Mouse (Mus musculus): ENCODE measurements at regions not wholly inside any gene's neighbourhood (a gene's known extent, or its start where the extent isn't known, plus 50 kb on each side); places are given as distances from the start of the nearest gene placed in this dataset.
"Not testable (repeated sequence)": the region's sequence is repeated elsewhere in the genome, so short reads cannot be mapped to it uniquely, and the experiment has no call there.

DNA sequence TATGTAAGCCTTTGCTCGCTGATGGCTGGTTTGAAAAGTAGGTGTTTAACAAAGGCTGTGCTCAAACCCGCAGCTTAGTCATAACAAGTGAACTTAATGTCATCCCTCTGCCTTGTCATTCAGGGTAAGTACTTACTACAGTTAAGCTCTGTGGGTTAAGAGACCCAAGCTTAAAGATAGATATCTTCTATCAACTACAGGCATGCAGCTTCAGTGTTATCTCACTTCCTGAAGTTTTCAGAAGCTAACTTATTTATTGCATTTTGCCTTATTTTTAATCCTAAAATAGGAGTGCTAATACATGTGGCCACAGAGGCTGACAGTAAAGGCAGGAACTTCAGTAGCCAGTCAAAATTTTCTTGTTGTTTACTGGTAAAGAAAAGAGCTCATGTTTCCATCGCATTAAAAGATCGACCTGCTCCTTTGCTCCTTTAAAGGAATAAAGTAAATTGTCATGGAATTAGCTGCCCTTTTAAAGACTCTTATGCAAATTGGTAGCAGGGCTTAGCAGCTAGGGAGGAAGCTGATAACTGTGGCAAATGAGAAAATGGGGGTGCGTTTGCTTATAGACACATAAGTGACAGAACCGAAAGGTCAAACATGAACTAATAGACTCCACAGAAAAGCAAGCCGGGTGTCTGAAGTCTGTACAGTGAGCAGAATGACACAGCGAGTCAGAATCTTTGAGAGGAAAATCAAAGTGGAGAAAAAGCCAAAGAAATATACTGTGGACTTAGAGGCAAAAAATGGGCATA is 55.9 kb upstream of the Inpp4b start:
- peak; percentile 30; the same call in 1 of the 2 replicates for ATAC-seq (ENCODE audit: poor library complexity, severe bottlenecking)

DNA sequence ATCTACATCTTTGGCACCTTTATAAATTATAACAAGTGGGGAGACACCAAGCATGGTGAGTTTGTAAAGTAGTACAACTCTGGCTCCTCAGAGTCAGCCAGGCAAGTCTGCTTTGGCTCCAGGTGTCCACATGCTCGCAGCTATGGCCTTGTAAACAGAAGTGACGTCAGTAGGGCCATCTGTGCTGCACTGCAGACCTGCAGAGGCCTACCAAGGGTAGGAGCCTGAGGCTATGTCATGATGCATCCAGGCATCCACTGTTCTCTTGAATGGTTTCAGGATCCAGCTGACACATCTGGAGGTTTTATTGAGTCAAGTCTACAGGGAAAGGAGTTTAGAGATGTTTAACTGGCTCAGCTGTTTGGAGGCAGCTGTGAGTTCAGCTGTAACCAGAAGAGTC is 82.3 kb upstream of the Inpp4b start:
- peak; percentile 47; the same call in 1 of the 2 replicates for ATAC-seq (ENCODE audit: poor library complexity, severe bottlenecking)

DNA sequence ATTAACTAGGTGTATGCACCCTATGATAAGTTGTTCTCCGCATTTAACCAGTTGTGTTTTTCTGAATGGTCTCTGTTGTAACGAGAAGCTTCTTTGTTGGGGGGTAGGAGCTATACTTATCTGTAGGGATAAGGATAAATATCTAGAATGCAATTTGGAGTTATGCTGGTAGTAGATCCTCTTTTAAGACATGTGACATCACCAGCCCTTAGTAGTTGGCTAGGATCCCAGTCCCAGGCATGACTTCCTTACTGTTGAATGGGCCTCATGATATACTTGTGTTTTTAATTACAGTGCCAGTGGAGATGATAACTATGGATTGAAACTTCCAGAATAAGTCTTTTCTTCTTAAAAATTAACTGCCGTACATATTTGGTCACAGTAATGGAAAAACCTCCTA is 118.5 kb upstream of the Inpp4b start:
- no peak for ATAC-seq (ENCODE audit: poor library complexity, severe bottlenecking)

DNA sequence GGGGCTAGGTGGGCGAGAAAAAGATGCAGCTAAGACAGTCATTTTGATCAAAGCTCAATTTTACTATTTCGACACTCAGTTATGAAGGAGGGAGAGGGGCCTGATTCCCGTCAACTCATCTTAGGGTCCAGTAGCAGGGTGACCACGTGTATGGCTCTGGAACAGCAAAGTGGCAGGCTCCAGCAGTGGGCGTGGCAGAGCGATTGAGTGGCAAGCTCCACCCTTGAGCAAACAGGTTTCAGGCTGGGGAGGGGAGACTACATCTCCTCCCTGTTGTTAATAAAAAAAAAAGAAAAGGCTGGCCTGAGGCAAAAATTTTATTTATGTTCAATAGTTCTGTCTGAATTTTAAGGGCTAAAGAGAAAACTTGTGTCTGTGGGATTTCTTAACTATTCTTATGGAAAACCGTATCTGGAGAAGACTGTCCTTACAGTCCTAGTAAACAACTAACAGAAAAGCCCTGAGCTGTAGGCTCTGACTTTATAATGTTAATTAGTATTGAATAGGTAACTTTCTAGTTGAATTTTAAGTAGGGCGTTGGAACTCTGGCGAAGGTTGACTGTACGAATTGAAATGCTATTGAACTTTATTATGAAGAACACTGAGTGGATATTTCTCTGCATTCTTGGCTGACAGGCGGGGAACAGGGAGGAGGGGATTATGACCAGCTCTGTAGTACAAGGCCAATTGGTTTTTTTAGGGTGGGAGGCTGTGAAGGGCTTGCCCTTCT is 155.1 kb upstream of the Inpp4b start:
- not testable (repeated sequence) for ATAC-seq (ENCODE audit: poor library complexity, severe bottlenecking)

DNA sequence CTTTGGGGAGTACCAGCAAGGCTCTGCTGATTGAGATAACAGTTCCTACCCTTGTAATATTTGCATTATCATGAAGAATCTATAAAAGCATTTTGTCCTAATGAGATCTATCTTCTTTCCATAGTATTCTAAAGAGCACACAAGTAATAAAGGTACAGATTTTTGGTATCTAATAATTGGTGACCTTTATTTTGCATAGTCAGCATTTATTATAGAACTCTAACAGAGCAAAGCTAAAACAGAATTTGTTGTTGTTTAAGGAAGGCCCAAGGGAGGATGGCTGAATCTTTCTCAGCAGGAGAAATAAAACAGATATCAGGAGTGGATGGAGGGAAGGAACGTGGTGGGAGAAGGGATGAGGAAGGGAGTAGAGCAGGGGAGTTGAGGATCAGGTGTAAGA is 160.8 kb upstream of the Usp38 start:
- no peak for ATAC-seq (ENCODE audit: poor library complexity, severe bottlenecking)

DNA sequence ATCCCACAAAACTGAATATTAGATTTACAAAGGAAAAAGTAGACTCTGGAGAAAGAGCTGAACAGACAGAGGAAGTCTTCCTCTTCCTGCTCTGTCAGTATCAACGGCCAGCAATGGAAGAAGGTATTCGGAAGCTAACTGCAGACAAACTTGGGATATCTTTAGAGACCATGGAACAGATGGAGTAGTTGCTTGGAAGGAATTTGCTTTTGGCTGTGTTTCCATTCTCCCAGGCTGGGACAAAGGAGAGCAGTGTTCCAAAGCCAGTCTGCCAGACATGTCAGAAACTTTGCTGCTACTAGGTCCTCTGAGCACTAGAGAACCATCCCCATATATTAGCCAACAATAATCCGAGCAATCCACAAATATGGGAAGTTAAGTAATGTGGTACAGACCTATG is 132.5 kb upstream of the Usp38 start:
- no peak for ATAC-seq (ENCODE audit: poor library complexity, severe bottlenecking)

DNA sequence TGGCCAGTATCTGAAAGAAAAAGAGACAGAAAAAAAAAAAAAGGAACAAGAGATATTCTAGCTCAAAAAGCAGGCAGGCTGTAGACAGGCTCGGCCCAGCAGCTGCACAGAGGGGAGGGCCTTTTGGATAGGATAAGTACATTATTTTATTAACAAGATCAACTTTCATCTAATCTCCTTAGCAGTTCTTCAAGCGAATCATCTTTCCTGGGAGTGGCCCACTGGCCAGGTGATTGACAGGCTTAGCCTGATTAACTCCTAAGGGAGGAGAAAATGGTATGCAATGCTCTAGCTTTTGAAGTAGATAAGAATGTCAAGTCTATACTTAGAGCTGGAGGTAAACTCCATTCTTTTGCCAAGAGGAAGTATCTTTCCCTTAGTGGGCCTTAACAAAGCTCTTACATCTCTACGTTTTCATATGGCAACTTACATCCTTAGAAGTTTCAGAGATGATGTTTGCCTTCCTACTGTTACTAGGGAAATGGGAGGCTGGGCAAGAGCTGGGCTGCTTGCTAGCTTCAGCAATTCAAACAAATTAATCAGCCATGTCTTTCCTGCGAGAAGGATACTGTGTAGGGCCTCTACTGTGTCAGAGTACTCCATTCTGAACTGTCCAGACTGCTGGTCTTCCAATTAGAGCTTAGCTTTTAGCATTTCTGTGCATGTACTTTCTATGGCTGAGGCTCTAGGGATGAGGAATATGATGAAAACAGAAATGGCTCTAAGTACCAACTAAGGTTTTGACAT is 92.2 kb upstream of the Usp38 start:
- no peak for ATAC-seq (ENCODE audit: poor library complexity, severe bottlenecking)

DNA sequence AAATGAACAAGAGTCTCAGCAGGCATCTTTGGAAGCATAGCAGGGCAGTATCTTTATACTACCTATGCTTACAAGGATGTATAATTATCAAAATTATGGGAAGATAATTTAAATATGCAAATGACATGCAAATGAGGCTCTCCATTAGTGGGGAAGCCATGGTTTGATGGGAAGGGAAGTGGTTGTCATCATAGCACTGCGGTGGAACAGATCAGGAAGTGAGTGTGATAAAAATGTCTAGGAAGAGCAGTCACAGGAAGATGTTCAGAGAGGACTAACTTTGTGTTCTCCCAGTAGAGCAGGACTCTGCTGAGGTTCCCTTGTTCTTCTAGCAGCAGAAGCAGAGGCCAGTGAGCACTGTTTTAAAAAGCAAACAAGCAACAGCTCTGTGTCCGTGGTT is 84.2 kb upstream of the Usp38 start:
- ATAC-seq (ENCODE audit: poor library complexity, severe bottlenecking): no peak

DNA sequence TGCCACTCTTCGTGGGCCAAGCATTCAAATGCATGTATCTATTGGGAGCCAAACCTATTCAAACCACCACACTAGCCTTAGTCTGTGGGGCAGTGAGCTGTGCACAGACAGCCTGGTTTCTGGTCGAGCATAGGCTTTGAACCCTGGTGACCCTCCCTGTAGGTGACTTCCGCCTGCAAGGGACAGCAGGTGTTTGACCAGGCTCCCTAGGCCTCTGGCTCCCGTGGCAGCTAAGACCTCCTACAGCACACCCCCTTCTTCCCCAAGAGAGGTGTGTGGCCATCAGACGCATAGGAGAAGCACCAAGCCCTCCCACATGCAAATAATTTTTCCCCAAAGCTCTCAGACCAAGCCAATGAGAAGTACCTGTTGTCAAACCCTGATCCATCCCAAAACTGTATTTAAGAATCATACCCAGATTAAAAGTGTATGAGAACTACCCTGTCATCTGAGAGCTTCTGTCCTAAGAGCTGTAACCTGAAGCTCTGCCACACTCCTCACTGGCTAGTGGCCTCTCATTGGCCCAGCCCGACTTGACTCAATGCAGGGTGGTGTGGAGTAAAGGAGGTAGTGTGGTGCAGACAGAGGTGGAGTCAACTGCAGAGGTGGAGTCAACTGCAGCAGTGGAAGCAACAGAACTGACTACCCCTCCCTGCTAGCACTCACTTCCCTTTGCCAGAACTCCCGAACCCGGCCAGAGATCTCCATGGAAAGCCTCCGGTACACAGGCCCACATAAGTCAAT is 82.5 kb upstream of the Usp38 start:
- ATAC-seq (ENCODE audit: poor library complexity, severe bottlenecking): 0 out of 2 replicates have a peak, but pooled peaks have one; percentile 30

DNA sequence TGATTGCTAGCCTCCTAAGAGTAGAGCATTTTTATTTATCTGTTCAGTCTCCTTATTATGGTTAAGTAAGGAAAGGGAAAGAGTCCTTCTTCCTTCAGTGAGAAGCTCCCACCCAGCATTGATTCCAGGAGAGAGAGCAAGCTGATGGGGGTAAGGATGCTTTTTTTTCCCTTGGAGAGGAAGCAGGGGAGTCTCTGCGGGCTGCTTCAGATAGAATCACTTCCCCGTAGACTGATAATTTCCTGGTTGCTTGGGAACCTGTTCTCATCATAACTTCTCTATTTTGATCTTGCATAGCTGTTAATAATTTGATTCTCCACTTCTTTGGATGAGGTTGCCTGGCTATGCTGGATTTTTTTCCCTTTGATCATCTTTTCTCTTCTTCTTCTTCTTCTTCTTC is 80.5 kb upstream of the Usp38 start:
- peak; percentile 75 for ATAC-seq (ENCODE audit: poor library complexity, severe bottlenecking)

DNA sequence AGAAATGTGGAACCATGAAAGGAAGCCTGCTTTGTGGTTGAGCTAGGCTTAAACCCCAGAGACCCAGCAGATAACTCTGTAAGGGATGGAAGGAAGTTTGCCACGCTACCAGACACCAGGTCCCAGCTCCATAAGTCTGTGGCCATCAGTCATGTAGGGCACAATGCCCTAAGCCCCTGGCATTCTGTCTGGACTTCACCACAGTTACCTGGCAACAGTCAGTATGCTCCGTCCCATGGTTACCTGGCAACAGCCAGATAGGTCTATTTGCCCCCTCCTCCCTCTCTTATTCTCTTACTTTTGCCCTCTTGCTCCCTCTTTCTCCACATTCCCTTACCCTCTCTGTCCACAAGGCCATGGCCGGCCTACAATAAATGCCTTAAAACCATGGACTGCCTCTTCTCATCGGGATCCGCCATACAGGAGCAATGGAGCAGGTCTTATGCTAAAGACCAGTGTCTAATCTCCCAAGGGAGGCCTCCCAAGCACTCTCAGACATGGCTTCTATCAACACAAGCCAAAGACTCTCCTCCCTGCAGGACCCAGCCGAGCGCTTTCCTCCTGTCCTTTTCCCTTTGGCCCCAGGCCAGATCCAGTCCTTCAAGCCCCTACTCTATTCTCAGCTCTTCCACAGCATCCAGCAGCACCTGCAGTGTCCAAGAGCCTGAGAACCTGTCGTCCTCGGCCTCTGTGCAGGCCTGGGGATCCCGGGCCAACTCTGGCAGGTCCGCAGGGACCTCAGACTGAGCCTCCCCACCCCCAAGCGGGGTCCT is 66.3 kb upstream of the Usp38 start:
- no peak for ATAC-seq (ENCODE audit: poor library complexity, severe bottlenecking)

DNA sequence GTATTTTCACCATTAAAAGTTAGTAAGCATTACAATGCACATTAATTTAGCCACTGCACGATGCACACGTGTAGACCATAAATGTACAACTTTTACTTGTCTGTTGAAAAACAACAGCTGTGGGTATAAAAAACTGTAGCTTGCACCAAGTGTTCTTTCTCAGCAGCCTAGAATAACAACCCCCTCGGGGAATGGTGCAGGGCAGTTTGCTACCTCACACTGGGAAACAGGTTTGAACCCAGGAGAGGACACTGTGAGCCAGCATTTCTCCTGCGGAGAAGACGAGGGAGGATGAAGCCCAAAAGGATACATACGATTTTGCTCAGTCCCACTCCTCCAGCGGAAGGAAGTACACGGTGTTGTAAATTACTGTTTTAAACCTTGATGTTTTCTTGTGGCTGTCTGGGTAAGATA is 65.2 kb upstream of the Usp38 start:
- ATAC-seq (ENCODE audit: poor library complexity, severe bottlenecking): no peak; the same call in 1 of the 2 replicates

DNA sequence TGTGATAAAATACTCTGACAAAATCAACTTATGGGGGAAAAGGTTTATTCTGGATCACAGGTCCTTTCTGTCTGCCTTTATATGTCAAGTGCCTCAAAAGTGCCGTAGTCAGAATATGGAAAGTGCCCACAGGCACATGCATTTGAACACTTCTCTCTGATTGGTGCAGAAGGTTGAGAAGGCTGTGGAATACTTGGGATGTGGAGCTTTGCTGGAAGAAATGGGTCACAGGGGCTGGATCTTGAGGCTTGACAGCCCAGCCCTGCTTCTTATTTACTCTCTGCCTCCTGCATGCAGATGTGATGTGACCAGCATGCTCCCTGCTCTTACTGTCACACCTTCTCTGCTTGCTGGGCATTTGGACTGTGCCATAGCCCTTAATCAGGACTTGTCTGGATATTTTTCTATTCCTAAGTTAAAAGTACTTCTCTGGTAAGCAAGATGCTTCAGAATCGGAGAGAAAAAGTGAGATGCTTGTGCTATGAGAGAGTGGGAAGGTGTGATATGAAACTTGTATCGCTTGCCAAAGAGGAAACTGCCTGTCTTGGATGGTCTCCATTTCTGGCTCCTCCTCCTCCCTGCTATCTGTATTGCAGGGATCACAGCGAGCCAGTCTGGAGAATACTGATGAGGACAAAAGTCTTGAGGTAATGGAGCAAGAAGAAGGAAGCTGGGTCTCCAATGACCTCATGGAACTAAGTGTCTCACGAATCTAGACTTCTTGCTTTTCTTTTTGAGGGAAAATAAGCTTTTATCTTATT is 54.5 kb upstream of the Usp38 start:
- ATAC-seq (ENCODE audit: poor library complexity, severe bottlenecking): no peak

DNA sequence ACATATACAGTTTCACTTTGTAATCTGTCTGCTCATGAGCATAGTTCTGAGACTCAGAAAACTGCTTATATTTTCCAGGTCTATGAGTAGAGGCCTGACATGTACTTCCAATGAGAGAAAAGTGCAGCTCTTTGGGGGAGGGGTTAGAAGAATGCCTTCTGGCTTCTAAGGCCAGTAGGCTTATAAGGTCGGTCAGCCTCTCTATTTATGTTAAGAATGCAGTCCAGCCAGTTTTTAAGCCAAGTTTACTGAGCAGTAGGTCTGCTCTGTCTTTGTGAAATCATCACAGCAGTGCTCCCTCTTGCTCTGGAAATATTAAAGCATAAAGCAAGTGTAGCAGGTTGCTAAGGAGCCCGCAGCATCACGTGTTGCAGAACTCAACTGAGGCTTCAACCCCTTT is 53.8 kb upstream of the Usp38 start:
- ATAC-seq (ENCODE audit: poor library complexity, severe bottlenecking): no peak

DNA sequence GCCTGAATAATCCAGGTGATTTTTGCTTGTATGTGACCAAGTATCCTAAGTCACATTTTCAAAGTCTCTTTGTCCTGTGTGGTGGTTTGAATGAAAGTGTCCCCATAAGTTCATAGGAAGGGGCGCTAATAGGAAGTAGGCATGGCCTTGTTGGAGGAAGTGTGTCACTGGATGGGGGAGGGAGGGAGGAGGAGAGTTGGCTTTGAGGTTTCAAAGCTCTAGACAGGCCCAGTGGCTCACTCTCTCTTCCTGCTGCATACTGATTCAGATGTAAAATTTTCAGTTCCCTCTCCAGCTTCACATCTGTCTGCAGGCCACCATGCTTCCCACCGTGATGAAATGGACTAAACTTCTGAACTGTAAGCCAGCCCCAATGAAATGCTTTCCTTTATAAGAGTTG is 52.0 kb upstream of the Usp38 start:
- no peak for ATAC-seq (ENCODE audit: poor library complexity, severe bottlenecking)

Data from megakaryocyte, adult 5-6 weeks (primary cell).